Mouse (Mus musculus) left cerebral cortex, postnatal 4 days (tissue): ENCODE measurements around the gene Rexo4. TPM values are rescaled to one million over a fixed set of nuclear protein-coding genes. Genes with fewer than 3 reads are reported as not detected.

ENCODE experiments used
- DNase-seq: peaks from one replicate; pipeline ENCODE4 v3.0.0-alpha.2; 2022
- intact Hi-C: fragments of 180-260 bp; cut with DNase I; formaldehyde crosslinking; loops from one replicate; pipeline ENCODE4 v1.15.1; 2025
- total RNA-seq, 2 experiments: library from RNA; stranded (reverse); gene quantifications; 2 replicates each; pipeline ENCODE4 v1.2.3; 2021

Gene Rexo4
- 10 to 100 TPM; 50.9 to 61.6 TPM for total RNA-seq

- DNase-seq: peak; percentile 97
- intact Hi-C loops: no loop called here
These were observed at the start of gene Rexo4 for GRCm38 (mm10) chr2:26963923-26964723. Rexo4 (minus strand) TSS chr2:26964386.

GRCm38 (mm10) chr2:27009714-27010244 lies 45.6 kb upstream of the Rexo4 start, which contains the start of gene Cacfd1:
Cacfd1 (plus strand) TSS chr2:27009926.
- intact Hi-C loops: no loop called here
- DNase-seq: peak; percentile 92

- intact Hi-C loops: no loop called here
- DNase-seq: no peak
These were observed 43.5 kb upstream of the Rexo4 start for GRCm38 (mm10) chr2:27007701-27008100.

GRCm38 (mm10) chr2:27006255-27006654 lies 42.1 kb upstream of the Rexo4 start:
- intact Hi-C loops: no loop called here
- DNase-seq: no peak

GRCm38 (mm10) chr2:26997993-26998392 lies 33.8 kb upstream of the Rexo4 start:
- intact Hi-C loops: no loop called here
- no peak for DNase-seq

- no peak for DNase-seq
- intact Hi-C loops: no loop called here
These were observed 33.3 kb upstream of the Rexo4 start for GRCm38 (mm10) chr2:26997498-26997897.

- intact Hi-C loops: loop anchor here (5.0 kb wide), 1 partner anchor 1488 kb away; no protein-coding TSS in a partner anchor
- DNase-seq: no peak
These were observed 29.8 kb upstream of the Rexo4 start for GRCm38 (mm10) chr2:26993936-26994335.

- intact Hi-C loops: no loop called here
- no peak for DNase-seq
These were observed 20.5 kb upstream of the Rexo4 start for GRCm38 (mm10) chr2:26984640-26985039.

GRCm38 (mm10) chr2:26984179-26984578 lies 20.0 kb upstream of the Rexo4 start:
- no peak for DNase-seq
- intact Hi-C loops: no loop called here

GRCm38 (mm10) chr2:26980361-26980760 lies 16.2 kb upstream of the Rexo4 start:
- no peak for DNase-seq
- intact Hi-C loops: no loop called here

- no peak for DNase-seq
- intact Hi-C loops: no loop called here
These were observed 9.8 kb upstream of the Rexo4 start for GRCm38 (mm10) chr2:26973960-26974359.

GRCm38 (mm10) chr2:26973116-26973515 lies 8.9 kb upstream of the Rexo4 start, which contains the start of gene Adamts13:
Adamts13 (plus strand) TSS chr2:26973416.
- DNase-seq: no peak
- intact Hi-C loops: no loop called here

- intact Hi-C loops: no loop called here
- DNase-seq: no peak
These were observed 3.1 kb upstream of the Rexo4 start for GRCm38 (mm10) chr2:26967262-26967661.

- intact Hi-C loops: no loop called here
These were observed 661 bp upstream of the Rexo4 start for GRCm38 (mm10) chr2:26964724-26965370.

GRCm38 (mm10) chr2:26960756-26961155 lies 3.4 kb downstream of the Rexo4 start:
- intact Hi-C loops: no loop called here
- no peak for DNase-seq

More at GRCm38 (mm10) chr2:26964724-26965370, 661 bp upstream of the Rexo4 start:
- no peak for DNase-seq

GRCm38 (mm10) chr2:26957488-26957859 lies 6.7 kb downstream of the Rexo4 start:
- intact Hi-C loops: no loop called here
- DNase-seq: no peak

- intact Hi-C loops: no loop called here
- DNase-seq: no peak
These were observed 7.2 kb downstream of the Rexo4 start for GRCm38 (mm10) chr2:26956811-26957487.

GRCm38 (mm10) chr2:26954735-26955395 lies 9.3 kb downstream of the Rexo4 start:
- intact Hi-C loops: no loop called here
- no peak for DNase-seq

- no peak for DNase-seq
- intact Hi-C loops: no loop called here
These were observed 11.3 kb downstream of the Rexo4 start for GRCm38 (mm10) chr2:26952866-26953265.

- no peak for DNase-seq
- intact Hi-C loops: no loop called here
These were observed 12.0 kb downstream of the Rexo4 start for GRCm38 (mm10) chr2:26952193-26952592.
